Mouse (Mus musculus) liver, adult 2 months (tissue): ENCODE results near the gene Sema4a.

Experiments
- CTCF ChIP-seq: fragments of 200-500 bp; IDR thresholded peaks from 2 replicates; pipeline ENCODE4 v1.5.1; 2011; ENCODE audit warnings: low read depth, low read length, control low read depth
- POLR2A ChIP-seq: fragments of 200-500 bp; IDR thresholded peaks from 2 replicates; pipeline ENCODE4 v1.6.1; 2011; ENCODE audit warnings: low read length, control low read depth; ENCODE audit not compliant: insufficient read depth; ENCODE audit errors: extremely low read depth

- TF ChIP-seq POLR2A = no peak
- no peak for TF ChIP-seq CTCF
These were observed 44.8 kb upstream of the Sema4a start for GRCm38 (mm10) chr3:88505765-88506164.
